Mouse (Mus musculus) cerebellum, adult 11-12 months (tissue): ENCODE measurements at regions not wholly inside any gene's neighbourhood (a gene's known extent, or its start where the extent isn't known, plus 50 kb on each side); places are given as distances from the start of the nearest gene placed in this dataset.

Source experiments
- DNase-seq: peaks from one replicate; pipeline ENCODE4 v3.0.0; 2022

GRCm38 (mm10) chr11:7506421-7506945, 292.8 kb upstream of the Igfbp3 start:
- DNase-seq, result no peak

DNA sequence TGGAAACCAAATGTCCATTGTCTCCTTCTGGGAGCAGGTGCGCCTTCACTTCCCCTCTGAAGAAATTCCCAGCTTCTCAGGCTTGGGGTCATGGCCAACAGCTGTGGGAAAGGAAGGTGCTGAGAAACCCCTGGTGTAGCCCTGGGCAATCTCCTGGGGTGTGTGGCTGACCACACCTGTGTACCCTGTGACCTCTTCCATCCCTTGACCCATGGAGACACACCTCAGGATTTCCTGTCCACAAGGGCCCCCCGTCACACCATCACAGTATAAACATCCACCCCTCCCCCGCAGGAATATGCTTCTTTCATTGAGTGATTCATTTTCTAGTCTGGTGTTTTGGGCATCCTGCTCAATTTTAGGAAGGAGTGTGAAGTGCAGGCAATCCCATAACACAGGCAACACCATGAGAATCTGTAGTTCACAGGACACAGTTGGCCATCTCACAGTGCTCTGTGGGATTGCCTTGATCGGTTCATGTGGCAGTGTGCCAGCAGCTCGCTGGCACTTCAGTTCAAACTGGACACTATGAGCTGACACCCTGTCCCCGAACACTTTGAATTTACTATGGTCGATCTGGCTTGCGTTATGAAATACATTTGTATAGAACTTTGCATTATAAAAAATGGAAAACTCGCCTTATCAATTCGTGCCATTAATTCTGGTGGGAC, 291.1 kb upstream of the Igfbp3 start:
- DNase-seq, result no peak

GRCm38 (mm10) chr11:7502679-7503078, 289.0 kb upstream of the Igfbp3 start:
- no peak for DNase-seq

DNA sequence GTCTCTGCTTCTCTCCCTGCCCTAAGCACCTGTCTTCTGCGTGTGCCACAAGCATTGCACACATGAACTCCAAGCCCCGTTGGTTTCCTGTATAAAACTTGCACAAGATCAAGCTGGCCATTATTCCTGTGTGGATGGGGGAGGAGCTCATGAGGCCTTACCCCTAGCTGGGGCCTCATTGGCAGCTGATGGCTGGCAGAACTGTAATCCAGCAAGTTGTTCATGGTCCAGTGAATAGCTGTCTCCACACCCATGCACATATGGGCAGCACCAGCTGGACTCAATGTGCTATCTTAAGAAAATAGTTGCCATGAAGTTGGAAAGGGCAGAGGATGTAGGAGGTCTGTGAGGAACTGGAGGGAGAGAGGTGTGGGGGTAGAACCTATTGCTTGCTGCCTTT, 288.3 kb upstream of the Igfbp3 start:
- DNase-seq, result no peak

GRCm38 (mm10) chr11:7497803-7498202, 284.1 kb upstream of the Igfbp3 start:
- no peak for DNase-seq

DNA sequence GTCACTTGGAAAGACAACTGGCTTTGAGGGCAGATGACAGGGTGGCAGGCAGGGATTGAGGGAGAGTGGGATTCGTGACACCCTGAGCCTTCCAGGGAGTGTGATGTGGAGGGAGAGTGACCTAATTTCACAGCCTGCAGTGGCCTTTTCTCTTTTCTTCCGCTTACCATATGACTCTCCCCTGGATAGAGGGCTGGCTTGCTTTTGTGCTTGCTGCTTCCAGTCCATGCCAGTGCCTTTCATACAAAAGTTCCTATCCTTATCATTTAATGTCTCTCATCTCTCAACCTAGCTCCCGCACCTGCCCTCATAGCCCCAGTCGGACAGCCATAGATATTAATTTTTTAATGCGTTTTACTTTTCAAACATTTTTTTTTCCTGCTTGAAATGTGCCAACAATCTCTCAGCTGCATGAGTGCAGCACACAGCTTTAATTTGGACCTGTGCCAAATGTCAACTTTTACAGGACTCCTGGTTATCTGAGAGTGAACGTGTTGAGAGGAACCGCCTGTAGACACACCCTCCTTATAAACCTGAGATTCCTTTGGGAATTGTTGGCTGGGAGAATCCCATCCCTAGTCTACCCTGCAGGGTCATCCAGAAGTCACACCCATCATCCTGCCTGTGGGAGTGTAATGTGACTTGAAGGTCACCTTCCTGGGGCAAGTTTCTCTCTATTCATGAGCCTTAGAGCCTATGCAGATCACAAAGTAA, 260.3 kb upstream of the Igfbp3 start:
- no peak for DNase-seq

- no peak for DNase-seq
Observed at GRCm38 (mm10) chr11:7465522-7465921, 251.8 kb upstream of the Igfbp3 start.

- DNase-seq, result no peak
Observed at GRCm38 (mm10) chr11:7461956-7462771, 248.4 kb upstream of the Igfbp3 start.

GRCm38 (mm10) chr11:7451756-7452155, 238.0 kb upstream of the Igfbp3 start:
- DNase-seq, result no peak

DNA sequence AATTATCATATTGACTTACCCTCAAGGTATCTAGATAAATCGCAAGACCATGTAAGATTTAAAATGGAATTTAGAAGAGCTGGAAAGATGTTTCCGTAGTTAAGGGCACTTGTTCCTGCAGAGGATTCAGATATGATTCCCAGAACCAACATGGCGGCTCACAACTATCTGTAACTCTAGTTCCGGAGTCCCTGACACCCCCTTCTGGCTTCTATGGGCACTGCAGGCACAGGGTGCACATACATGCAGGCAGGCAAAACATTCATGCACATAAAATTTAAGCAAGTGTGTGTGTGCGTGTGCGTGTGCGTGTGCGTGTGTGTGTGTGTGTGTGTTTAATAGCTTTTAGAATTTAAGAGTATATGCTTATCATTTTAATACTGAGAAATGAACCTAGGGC, 230.8 kb upstream of the Igfbp3 start:
- no peak for DNase-seq

DNA sequence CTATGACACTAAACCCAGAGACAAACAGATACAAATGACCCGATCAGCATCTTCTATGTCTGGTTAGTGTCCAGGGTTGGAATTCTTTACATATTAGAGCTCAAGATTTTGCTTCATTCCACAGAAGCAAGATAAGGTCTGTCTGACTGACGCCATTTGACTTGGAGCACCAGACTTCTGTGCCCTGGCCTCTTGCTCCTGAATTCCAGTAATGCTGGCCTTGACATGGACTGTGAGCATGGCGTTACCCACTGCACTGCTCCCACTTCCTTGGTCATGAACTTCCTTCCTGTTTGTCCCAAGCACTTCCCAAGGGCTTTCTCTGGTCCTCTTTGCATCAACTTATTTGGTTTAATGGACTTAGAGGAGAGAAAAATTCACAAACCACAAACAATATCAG, 225.6 kb upstream of the Igfbp3 start:
- DNase-seq, result no peak

DNA sequence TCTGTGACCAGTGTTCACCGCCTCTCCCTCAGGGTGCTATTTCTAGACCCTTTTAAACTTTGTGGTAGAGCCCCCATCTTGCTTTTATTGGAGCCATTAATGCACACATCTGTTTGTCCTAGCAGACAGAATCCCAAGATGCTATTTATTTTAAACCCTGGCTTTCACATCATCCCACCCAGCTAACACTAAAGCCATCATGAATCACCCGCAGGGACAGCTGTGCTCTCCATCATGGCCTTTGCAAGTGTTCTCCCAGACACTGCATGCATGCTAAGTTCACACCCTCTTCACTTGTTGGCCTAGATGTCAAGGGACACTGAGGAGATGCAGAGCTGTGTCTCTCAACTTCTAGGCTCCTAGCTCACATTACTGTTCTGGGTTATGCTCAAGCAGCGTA, 220.9 kb upstream of the Igfbp3 start:
- DNase-seq, result no peak

DNA sequence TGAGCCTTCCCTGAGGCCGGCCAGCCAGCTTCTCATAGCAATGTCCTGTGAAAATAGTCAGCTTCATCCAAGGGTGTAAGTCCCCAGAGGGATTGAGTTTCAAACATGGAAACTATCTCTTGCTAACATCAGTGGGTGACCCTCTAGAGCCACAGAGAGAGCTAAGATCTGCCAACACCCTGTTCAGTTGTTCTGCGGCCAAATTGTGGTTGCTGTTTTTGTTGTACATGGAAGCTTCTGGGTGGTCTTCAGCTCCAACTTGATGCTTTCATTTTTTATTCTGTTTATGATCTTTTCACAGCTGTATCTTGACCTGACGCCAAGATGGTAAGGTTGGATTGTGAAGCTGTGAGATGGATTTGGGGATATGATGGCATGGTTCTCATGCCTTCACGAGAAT, 214.0 kb upstream of the Igfbp3 start:
- no peak for DNase-seq

GRCm38 (mm10) chr11:7425233-7425632, 211.5 kb upstream of the Igfbp3 start:
- DNase-seq, result no peak

- DNase-seq, result no peak
Observed at GRCm38 (mm10) chr11:7424082-7424471, 210.4 kb upstream of the Igfbp3 start.

GRCm38 (mm10) chr11:7423276-7424081, 209.8 kb upstream of the Igfbp3 start:
- no peak for DNase-seq

GRCm38 (mm10) chr11:7412631-7413030, 198.9 kb upstream of the Igfbp3 start:
- no peak for DNase-seq

GRCm38 (mm10) chr11:7408992-7409391, 195.3 kb upstream of the Igfbp3 start:
- DNase-seq, result no peak

DNA sequence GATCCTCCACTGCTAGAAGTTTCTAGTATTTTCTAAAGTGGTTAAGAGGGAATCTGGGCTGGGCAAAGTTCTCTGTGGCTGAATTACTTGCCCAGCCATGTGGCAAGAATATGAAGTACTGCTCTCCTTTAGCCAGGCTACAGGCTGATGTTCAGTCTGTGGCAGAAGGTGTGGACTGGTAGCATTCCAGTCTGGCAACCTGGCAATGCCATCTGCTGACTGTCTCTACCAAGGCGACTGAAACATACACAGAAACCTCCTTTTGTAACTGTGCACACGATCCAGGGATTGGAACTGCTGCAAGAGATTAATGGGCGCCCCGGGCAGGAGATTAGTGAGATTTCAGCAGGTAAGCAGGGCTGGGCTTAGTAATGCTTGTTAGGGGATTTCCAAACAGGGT, 190.9 kb upstream of the Igfbp3 start:
- DNase-seq, result no peak

GRCm38 (mm10) chr11:7371835-7372234, 158.1 kb upstream of the Igfbp3 start:
- DNase-seq, result no peak

GRCm38 (mm10) chr11:7361388-7361787, 147.7 kb upstream of the Igfbp3 start:
- no peak for DNase-seq

DNA sequence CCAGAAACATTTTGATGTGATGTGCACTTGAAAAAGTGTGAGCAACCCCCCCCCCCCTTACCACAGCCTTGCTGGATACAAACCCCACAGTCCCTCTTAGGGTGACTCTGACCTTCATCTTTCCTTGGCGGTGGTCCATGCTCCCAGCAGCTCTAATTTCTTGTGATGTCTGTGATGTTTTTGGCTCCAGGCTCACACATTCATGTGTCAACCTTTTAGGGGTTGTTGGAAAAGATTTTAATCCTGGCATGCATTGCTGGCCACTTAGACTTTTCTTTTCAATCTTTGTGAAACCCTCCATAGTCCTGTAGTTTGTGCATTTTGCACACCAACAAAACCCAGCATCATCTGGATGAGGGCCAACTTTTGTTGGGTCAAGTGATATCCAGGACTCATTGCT, 134.9 kb upstream of the Igfbp3 start:
- DNase-seq, result no peak

- DNase-seq, result no peak
Observed at GRCm38 (mm10) chr11:7337826-7338225, 124.1 kb upstream of the Igfbp3 start.
